Mouse (Mus musculus) cerebellum, postnatal 14 days (tissue): ENCODE measurements around the gene Gm14435.
"Not testable (repeated sequence)": the region's sequence is repeated elsewhere in the genome, so short reads cannot be mapped to it uniquely, and the experiment has no call there.

ENCODE experiments used
- DNase-seq, 2 experiments: peaks; one replicate each; pipeline ENCODE4 v3.0.0; 2021; ENCODE audit warnings: mixed read lengths in 2 of 2

Gm14435 gene

DNA sequence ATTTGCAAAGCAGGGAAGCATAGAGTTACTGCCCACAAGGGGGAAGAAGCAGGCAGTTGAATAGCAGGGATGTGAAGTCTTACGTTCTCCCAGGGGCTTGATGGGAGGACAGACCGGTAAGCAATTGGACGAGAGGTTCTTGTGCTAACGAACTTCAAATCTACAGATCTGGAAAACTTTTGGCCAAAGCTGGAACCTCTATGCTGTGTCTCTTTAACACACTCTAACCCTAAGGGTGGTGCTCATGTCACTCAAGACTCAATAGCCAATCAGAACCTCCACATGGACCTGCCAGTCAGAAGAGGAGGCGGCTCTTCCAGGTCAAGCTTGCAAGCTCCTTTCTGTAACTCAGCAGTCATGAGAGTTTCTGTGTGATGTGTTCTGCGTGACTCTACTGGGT, at the start of gene Gm14435:
TSS of gene Gm14435 (plus strand) at position 301 of the 400 bp plus-strand sequence.
- DNase-seq: not testable (repeated sequence)
